Mouse (Mus musculus): ENCODE data around the gene Zbtb11.
"Not testable (repeated sequence)": the region's sequence is repeated elsewhere in the genome, so short reads cannot be mapped to it uniquely, and the experiment has no call there.

Zbtb11 gene

DNA sequence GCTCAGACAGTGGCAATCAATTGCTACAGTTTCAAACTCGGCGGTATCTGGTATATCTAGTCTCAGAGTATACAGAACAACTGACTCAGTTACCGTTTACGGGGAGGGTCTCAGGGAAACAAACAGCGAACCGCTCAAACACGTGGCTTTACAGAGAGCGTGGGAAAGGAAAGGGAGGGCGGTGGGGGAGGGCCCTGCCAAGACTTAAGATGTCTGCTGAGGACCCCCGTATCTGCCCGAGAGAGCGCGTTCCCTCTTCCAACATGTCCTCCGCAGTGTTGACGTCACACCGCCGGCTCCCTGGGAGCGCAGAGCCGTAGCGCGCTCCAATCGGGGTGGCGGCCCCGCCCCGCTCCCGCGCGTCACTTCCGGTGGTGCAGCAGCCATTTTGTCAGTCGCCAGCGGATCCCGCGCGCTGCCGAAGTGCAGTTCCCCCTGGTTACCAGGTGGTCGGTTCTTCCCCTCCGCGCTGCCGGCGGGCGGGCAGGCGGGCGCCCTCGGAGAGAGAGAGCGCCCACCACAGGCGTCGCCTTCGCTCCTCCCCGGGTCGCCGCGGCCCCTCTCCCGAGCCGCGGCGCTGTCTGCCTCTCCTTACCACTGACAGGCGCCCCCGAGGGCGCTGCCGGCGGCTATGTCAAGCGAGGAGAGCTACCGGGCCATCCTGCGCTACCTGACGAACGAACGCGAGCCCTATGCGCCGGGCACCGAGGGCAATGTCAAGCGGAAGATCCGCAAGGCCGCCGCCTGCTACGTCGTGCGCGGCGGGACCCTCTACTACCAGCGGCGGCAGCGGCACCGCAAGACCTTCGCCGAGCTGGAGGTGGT lies at the start of gene Zbtb11:
TSS of gene Zbtb11 (plus strand) at position 453 of the 825 bp plus-strand sequence.
- DNase-seq (ENCODE audit: low read depth, low spot score), result peak; percentile 99

DNA sequence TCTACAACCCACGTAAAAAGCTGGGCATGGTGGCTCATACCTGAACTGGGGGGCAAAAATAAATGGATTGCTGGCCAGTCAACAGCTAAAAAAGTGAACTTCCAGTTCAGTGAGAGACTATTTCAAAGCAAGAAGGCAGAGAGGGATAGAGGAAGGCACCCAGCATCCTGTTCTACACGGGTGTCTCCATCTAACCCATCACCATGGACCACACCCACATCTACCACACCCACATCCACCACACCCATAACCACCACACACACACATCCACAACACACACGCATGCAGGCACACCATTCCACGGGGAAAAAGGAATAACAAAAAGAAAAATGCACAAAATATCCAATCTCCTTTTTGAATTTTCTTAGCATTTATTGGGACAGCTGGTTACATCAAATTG lies 49.7 kb upstream of the Zbtb11 start:
- DNase-seq (ENCODE audit: low read depth, low spot score), result no peak

DNA sequence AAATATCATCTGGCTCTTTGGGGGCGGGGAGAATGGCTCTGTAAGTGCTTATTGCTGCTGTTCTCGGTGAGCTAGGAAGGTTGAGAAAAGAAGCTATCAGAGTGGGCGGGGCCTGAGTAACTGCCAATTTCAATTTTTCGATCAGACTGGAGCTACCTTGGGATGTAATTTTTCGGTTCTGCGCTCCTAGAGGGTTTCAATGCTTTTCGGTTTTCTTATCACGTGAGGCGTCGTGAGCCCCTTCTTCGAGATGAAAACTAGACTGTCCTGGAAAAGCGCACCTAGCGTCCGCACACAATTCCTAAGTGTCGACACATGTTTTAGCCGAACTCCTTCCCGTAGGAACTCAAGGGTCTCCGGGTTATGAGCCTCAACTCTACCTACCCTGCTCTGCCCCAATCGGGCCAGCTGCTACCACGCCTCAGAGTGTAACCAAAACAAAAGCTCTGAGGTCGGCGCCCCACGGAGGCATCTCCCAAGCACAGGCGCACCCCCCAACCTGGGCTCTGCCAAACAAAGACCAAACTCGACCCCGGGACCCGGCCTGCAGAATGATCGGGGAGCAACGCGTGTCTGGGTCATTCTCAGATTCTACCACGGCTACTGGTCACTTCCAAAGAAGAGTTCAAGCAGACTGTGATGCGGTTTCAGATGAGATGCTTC lies 39.9 kb upstream of the Zbtb11 start:
- peak; percentile 32 for DNase-seq (ENCODE audit: low read depth, low spot score)

DNA sequence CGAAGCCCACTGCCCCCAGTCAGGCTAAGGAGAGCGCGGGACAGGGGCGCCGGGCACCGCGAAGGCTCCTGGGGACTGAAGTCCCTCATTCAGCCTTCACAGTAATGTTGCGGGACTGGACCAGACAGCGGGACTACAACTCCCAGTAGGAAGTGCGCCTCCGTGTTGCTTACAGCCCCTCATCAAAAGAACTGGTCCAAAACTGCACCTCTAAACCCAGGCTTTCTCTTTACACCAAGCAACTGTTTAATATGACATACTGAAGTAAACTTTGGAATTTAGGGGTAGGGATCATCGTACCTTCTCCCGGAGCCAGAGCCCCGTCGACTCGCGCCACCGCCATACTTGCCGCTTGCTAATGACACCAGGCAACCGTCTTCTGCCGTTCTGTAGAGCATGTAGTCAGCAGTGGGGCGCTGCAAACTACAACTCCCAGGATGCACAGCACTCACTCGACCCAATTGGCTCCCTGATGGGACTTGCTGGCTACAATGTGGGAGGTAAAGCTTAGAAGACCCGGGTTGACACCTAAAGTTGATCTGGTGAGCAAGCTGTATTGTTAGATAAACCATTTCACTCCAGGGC lies 39.1 kb upstream of the Zbtb11 start, which contains the start of gene Cep97:
TSS of gene Cep97 (minus strand) at position 403 of the 585 bp plus-strand sequence.
- peak; percentile 96 for DNase-seq (ENCODE audit: low read depth, low spot score)

DNA sequence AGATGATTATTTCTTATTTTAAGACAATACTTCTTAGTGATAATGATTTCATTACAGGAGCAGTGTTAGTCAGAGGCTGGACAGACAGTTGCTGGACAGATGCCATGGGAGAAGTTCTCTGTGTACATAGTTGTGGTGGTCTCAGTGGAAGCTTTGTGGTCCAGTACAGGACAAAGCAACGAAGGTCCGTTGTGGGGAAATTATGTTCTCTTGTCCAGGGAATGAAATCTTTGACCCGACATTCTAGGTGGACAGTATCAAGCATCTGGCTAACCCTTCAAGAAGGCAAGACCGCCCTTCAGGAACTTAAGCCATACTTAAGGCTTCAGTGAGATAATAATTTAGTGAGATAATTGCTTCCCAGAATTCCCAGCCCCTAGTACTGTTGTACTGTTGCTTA lies 34.9 kb upstream of the Zbtb11 start:
- DNase-seq (ENCODE audit: low read depth, low spot score), result no peak

DNA sequence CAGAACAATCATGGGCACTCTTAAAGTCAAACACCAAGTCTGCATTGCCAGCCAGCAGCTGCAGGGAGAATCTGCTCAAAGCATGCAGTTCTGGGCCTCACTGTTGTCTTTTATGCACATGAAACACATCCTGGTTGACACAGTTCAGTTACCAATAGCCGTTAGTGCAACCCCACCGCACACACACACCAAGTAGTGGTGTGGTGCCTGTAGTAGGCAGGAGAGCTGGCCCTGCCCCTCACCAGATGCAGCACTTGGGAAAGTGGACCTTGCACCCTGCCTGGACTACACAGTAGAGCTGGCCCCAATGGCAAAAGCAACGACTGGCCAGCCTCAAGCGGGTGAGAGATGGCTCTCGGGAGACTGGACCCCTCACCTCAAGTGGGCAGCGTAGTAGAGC lies 34.0 kb upstream of the Zbtb11 start:
- DNase-seq (ENCODE audit: low read depth, low spot score), result no peak

DNA sequence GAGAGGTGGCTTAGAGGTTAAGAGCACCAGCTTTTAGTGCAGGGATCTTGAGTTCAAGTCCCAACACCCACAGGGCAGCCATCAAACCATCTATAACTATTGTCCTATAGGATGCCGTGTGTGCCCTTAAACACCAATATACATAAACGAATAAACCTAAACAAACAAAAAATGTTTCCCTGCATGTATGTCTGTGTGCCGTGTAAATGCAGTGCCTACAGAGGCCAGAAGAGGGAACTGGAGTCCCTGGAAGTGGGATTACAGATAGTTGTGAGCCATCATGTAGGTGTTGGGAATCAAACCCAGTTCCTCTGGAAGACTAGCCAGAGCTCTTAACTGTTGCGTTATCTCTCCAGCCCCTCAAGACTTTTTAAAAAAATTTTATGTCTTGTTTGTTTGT lies 32.9 kb upstream of the Zbtb11 start:
- peak; percentile 49 for DNase-seq (ENCODE audit: low read depth, low spot score)

DNA sequence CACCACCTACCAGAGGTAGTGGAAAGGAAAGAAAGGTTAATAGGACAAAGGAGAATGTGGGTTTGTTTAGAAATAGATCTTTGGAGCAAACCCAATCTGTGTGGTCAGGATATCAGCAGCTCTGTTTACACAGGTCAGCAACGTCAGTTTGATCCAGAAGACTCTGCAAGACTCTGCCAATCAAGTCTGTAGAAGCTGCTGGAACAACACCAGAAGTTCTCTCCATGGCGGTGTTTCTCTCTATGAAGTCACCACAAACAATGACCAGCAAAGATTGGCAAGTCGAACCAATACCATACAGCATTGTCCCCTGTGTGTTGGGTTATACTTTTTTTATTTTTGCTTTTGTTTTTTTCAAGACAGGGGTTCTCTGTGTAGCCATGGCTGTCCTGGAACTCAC lies 26.4 kb upstream of the Zbtb11 start:
- no peak for DNase-seq (ENCODE audit: low read depth, low spot score)

DNA sequence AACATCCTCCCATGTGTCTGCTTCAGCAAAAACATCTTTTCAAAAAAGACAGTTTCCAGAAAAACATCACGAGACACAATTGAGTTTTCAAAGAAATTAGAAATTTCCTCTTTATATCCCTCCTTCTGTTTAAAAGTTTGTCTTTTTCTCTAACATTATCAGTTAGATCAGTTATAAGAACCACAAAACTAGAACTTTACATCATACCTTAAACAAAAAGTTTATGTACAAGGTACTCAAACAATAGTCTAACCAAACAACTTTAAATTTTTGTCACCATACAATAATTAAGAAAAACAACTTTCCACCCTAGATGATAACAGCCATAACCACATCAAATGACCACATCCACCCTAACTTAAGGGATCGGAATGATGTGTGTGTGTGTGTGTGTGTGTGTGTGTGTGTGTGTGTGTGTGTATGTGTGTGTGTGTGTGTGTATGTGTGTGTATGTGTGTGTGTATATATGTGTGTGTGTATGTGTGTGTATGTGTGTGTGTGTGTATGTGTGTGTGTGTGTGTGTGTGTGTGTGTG lies 25.7 kb upstream of the Zbtb11 start:
- DNase-seq (ENCODE audit: low read depth, low spot score), result not testable (repeated sequence)

DNA sequence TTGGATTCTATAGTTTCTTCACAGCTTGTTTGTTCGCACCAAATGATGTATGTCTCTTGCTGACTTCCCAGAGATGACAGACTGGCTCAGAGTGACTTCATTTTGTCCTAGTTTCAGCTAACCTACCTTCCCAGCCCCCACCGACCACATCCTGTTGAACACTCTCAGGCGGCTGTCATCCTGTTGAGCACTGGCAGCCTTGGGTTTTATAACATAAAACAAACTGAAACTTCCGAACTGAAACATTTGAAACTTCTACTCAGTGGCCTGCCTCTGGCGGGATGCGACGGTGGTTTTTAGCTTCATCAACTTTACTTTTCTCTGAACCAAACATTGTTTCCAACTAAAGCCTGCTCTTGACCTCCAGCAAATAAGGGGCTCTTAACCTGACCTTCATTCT lies 24.7 kb upstream of the Zbtb11 start:
- no peak for DNase-seq (ENCODE audit: low read depth, low spot score)

DNA sequence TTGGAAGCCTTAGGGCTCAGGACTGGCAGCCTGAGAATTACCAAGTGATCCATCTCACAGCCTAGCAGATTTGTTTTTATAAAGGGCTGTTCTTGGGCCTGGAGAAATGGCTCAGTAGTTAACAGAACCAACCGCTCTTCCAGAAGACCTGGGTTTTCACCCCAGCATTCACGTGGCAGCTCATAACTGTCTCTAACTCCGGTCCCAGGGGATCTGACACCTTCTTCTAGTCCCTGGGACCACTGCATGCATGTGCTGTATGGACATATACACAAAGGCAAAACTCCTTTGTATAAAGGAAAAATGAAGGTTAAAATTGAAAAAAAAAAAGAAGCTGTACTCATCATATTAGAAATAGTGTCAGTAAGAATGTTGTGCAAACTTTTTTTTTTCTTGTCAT lies 23.2 kb upstream of the Zbtb11 start:
- no peak for DNase-seq (ENCODE audit: low read depth, low spot score)

DNA sequence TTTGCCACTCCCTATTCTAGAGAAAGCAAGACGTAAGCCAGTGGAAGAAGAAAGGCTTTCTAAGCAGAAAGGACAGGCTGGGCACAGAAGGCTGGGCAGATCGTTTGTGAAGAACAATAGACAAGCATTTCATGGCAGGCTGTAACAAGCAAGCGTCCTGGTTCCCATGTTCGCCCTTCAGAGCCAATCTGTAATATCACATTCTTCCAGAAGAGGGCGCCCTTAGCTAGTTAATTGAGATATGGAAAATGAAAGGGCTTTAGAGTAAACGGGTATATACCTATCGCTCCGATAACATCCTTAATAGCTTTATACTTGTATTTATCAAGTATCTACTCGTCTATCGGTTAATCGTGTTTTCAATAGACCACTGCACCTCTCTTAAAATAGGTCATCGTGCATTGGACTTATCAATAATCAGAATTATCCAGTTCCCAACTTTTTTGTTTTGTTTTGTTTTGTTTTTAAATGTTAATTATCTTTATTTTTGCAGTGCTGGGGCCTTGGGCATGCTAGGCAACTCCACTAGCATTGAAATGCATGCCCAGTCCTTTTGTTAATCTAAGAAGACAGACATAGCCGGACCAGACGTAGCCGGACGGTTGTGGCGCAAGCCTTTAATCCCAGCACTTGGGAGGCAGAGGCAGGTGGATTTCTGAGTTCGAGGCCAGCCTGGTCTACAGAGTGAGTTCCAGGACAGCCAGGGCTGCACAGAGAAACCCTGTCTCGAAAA lies 22.6 kb upstream of the Zbtb11 start:
- peak; percentile 95 for DNase-seq (ENCODE audit: low read depth, low spot score)

DNA sequence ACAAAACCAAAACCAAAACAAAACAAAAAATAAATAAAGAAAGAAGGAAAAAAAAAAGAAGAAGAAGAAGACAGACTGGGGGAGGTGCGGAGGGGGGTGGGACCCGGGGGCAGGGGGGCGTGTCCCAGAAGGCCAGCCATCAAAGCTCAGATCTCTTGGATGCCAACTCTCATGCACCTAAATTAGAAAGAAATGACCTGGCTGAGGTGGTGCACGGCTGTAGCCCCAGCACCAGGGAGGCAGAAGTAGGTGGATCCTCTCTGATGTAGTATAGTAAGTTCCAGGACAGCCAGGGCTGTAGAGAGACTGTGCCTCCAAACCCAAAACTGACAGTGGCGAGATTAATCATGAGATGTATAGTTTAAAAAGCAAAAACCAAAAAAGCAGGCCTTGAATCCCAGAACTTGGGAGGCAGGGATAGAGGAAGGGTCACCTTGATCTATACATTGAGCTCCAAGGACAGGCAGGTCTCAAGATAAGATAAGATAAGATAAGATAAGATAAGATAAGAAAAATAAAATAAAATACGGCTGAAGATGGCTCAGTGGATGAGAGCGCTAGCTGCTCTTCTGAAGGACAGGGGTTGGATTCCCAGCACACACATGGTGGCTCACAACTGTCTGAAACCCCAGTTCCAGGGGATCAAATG lies 21.9 kb upstream of the Zbtb11 start:
- DNase-seq (ENCODE audit: low read depth, low spot score), result no peak

DNA sequence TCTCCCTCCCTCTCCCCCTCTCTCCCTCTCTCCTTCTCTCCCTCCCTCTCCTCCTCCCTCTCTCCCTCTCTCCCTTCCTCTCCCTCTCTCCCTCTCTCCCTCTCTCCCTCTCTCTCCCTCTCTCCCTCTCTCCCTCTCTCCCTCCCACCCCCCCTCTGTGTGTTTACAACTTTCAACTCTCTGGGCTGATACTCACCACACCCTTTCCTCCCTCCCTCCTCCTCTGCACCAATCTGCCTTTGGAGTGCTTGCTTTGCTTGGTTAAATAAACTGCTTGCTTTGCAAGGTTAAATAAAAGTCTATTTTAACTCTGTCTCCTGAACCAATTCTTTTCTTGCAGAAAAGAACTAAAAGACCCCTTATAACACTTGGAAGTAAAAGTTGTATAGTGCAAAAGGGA lies 20.9 kb upstream of the Zbtb11 start:
- DNase-seq (ENCODE audit: low read depth, low spot score), result no peak

DNA sequence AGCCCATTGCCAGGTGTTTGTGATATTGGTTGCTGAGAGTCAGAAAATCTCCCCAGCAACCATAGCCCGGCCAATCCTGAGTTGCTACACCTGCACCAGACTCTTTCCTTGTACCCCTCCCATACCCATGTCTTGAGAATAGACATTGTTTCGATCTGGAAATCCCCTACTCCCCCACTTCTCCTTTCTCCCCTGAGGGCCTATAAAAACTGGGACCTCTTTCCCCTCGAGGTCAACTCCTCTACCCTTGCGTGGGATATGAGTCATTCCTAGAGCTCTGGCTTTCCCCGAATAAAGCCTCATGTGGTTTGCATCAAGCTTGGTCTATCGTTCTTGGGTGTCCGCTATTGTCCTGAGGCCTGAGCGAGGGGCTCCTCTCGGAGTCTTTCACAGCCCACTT lies 19.5 kb upstream of the Zbtb11 start:
- not testable (repeated sequence) for DNase-seq (ENCODE audit: low read depth, low spot score)

DNA sequence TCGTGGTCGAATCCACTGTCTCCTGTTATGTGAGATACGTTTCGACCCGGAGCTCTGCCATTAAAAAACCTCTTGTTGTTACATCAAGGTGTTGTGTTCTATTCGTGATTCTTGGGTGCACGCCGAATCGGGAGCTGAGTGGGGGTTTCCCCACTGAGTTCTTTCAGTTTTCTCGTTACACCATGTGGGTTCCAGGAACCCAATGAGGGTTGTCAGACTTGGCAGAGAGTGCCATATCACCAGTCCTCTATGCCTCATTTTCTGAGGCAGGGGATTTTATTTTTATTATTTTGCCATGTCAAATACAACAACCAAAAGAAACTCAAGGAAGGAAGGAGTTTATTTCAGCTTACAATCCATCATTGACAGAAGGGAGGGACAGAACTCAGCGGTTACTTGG lies 10.6 kb upstream of the Zbtb11 start:
- not testable (repeated sequence) for DNase-seq (ENCODE audit: low read depth, low spot score)

DNA sequence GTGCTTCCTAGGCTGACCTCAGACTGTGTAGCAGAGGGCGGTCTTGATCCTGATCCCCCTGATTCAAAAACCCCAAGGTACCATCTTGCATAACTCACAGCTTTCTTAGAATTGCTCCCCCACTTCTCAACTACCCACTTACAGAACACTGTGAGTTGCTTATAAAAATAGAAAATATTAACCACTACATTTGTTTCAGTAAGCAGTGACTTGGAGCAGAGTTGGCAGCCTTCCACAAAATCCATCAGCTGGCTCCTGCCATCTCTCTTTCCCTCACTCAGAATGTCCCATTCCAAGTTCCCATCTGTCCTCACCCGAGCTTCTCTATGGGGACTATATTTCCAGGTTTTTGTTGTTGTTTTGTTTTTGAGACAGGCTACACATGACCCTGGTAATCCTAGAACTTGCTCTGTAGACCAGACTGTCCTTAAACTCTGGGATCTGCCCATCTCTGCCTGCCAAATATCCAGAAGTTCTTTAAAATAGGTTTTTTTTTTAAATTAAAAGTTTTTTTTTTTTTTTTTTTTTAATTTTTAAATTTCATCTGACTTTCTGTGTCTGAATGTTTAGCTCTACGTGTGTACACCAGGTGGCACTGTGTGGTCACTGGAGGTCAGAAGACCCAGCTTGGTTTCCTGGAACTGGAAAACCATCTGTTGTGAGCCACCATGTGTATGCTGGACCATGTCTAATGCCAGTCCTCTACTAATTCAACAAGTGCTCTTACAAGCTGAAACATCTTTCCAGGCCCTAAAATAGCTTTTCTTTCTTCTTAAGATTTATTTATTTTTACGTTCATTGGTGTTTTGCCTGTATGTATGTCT lies 9.3 kb upstream of the Zbtb11 start:
- peak; percentile 51 for DNase-seq (ENCODE audit: low read depth, low spot score)

DNA sequence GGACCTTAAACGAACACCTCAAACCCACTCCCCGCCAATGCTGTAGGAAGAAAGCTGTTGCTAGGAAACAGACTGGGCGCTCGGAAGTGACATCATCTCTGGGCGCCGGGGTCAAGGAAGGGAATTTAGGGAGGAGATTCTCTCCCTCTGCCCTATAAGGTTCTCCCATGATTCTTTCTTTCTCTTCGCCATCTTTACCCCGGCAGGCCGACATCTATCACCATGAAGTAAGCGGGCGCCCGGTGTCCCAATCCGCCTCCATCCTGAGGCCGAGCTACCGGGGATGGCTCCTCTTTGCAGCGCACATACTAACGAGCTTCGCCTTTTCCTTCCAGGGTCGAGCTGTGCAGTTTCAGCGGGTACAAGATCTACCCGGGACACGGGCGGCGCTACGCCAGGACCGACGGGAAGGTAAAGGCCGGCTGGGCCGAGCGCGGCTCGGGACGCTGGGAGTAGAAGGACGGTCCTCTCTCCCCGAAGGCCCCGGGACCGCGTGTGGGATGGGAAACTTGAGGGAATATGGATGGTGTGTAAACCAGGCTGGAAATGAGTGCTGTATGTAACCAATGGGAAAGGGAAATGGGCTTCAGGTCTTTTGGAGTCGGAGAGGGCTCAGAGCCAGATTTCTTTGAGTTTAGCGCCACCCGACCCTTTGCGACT lies 7.3 kb upstream of the Zbtb11 start, which contains the start of gene Rpl24:
TSS of gene Rpl24 (plus strand) at position 64 of the 660 bp plus-strand sequence.
- DNase-seq (ENCODE audit: low read depth, low spot score), result peak; percentile 96

DNA sequence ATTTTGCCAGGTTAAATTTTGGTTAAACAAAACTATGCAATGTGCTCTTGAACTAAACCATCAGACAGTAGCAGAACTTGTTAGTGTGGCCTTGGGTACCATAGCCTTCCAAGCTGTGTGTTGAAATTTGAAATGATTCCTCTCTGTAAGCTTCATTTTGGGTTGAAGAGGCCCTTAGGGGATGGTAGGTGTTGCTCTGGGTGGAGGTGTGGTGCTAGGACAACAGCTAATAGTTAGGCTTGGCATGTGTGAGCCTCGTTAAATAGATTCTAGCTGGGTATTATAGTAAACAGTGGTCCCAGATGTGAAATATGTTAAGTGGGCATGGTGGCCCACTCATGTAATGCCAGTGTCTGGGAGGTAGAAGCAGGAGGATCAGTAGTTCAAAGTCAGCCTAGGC lies 6.5 kb upstream of the Zbtb11 start:
- no peak for DNase-seq (ENCODE audit: low read depth, low spot score)

DNA sequence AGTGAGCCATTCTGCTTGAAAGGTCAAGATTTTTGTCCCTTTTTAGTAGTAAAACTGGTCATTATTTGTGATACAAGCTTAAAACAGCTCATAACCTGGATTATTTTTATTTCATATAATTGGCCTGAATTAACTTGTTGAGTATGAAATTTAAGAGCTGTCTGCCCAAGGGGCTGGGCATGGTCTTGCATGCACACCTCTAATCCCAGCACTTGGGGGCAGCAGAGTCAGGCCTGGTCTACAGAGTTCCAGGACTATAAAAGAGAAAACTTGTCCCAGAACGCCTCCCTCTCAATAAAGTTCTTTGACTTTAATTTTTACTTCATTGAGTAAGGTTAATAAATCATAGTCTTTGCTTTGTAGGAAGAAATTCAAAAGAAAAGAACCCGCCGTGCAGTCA lies 4.5 kb upstream of the Zbtb11 start:
- DNase-seq (ENCODE audit: low read depth, low spot score), result peak; percentile 84

Measured in ZHBTc4 (cell line).